Mouse (Mus musculus): ENCODE data around the gene Gm6899.

Gm6899 gene

DNA sequence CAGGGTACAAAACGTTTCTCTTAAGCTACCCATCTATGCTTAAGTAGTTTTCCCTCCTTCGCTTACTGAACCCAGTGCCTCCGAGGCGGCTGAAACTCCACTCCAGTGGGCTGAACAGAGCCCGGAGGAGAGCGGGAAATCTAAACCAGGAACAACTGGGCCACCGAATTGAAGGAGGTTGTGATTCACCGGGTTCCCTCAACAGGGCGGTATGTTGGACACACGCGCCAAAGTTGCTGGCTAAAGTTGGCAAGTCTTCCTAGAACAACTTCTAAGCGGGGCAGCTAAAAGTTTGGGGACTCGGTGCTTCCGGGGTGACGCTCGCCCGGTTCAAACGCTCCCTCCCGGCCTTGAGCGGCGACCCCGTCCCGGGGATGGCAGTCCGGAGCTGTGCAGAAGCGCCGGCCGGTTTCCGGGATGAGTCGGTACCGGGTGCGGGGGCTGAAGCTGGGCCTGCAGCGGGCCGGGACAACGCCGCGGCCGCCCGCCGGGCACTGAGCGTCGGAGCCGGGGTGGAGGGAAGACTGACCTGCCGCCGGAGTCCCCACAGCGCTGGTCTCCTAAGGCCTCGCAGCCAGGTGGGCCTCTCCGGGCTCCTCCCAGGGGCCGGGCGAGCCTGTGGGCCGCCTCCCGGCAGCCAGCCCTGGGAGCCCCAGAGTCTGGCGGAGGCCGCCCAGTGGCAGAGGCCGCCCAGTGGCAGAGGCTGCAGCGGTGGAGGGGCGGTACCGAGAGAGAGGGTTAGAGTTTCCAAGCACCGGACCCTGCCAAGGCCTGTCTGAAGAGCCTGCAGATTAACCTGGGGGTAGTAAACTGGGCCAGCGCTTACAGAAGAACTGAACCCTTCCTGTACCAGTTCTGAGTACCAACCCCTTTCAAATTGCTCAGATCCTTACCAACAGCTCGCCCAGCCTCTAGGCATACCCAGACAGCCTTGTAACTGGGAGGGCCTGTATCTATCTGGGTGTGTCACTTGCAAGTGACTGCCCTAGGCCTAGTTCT is at the start of gene Gm6899, which contains the start of gene Vrk2:
Gene Gm6899 (plus strand): TSS at position 181 of the 999 bp plus-strand sequence.
Gene Vrk2 (minus strand): TSS at position 939 of the 999 bp plus-strand sequence.
- DNase-seq (ENCODE audit: low spot score in 2 of 2) = peak in 1 of 2 experiments; percentile 14

- no peak for DNase-seq (ENCODE audit: low spot score in 2 of 2)
Observed at GRCm38 (mm10) chr11:26551551-26551950, 41.5 kb upstream of the Gm6899 start.

DNA sequence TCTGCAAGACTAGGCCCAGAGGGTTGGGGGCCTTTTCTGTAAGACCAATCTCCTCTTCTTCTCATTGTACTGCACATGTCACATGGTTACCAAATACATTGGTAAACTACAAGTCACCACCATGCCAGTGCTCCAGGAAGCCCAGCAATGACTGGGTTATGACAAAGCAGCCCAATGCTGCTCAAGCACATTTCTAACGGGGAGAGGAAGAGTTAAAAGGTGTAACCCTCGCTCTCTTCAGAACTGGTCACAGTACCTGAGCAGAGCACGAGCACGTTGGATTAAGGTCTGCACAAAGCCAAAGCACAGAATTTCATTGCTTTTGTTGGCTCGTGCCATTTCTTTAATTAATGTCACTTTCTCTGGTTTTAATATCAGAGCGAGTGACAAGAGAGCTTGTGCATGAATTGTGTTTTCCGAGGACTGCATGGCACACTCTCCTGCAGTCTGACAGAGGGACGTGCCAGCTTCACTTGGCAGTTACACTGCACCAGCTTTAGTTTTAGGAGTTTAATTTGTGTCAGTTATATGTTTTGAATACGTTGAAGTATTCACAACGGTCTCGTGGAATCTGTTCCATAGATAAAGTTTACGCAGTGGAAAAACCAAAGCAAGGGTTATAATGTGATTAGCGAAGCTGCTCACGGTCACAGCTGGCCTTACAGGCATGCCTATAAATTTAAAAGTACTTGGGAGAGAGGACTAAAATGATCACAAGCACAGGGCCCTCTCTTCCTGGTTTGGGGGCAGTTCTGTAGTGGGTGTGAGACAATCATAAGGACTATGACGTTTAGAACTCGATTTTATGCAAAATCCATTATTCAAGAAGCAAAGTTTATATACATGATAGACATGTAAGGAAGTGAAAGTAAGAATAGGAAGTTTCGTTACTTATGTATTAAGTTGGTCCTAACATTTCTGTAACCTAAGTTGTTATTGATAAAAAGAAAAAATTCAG is 7.4 kb upstream of the Gm6899 start:
- DNase-seq (ENCODE audit: low spot score in 2 of 2) = no peak

- DNase-seq (ENCODE audit: low spot score in 2 of 2) = no peak
Observed at GRCm38 (mm10) chr11:26586367-26587183, 6.5 kb upstream of the Gm6899 start.

GRCm38 (mm10) chr11:26587184-26587524 is 5.9 kb upstream of the Gm6899 start:
- DNase-seq (ENCODE audit: low spot score in 2 of 2) = no peak

DNA sequence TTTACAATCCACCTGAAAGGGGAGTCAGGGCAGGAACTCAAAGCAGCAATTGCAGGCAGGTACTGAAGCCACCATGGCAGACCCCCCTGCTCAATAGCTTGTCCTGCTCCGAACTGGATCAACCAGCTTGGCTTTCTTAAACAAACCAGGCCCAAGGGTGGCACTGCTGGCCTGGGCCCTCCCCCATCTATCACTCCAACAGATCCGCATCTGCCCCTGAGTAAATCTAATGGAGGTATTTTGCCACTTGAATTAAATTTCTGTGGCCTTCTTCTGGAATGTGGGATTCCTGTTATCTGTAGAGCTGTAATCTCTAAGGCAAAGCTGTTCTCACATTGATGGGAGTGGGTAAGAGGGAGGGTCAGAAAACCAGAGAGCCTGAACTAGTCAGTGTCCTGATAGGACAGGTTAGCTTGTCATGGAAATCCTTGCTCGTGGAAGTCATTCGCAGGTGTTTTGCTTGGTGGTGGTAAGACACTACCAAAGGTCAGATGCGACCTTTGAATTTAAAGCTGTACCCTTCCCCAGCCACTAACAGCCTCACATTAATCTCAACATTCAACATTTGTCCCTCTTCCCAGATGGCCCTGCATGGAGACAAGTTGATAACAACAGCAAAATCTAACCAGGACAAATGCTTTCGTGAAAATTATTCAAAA is 517 bp upstream of the Gm6899 start:
- DNase-seq (ENCODE audit: low spot score in 2 of 2) = no peak

GRCm38 (mm10) chr11:26594487-26594886 is 1.4 kb downstream of the Gm6899 start:
- DNase-seq (ENCODE audit: low spot score in 2 of 2) = no peak

- no peak for DNase-seq (ENCODE audit: low spot score in 2 of 2)
Observed at GRCm38 (mm10) chr11:26596186-26596585, 3.1 kb downstream of the Gm6899 start.

DNA sequence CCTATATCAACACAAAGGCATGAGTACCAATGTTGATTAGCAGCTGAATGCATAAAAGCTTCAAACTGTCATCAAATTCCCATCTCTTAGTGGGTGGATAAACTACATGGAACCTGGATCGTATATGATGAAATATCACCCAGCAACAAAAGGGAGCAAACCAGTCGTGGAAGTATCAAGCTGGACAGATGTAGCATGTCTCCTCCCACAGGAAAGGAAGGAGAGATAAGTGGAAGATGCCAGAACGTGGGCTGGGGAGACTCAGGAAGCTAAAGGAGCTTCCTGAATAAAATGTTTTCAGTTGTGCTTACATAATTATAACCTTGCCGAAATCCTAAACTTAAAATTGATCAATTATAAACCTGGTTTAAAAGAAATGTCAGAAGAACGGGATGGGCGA is 4.1 kb downstream of the Gm6899 start:
- DNase-seq (ENCODE audit: low spot score in 2 of 2) = no peak

GRCm38 (mm10) chr11:26597761-26598160 is 4.7 kb downstream of the Gm6899 start:
- DNase-seq (ENCODE audit: low spot score in 2 of 2) = no peak

DNA sequence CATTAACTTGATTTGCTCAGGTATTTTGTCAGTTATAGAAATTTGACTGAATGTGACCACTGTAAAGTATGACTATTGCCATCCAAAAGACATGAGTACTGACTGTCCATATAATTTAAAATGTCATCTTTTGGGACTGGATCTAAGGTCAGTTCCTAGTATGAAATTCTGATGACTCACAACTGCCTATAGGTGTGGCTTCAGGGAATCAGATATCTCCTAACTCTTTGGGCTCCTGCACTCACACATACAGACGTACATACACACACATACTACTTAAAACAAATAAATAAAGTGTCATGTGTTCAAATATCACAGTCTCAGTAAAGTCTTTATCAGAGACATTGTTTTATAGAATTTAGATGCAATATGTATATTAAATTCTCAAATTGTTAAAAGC is 5.8 kb downstream of the Gm6899 start:
- DNase-seq (ENCODE audit: low spot score in 2 of 2) = no peak

DNA sequence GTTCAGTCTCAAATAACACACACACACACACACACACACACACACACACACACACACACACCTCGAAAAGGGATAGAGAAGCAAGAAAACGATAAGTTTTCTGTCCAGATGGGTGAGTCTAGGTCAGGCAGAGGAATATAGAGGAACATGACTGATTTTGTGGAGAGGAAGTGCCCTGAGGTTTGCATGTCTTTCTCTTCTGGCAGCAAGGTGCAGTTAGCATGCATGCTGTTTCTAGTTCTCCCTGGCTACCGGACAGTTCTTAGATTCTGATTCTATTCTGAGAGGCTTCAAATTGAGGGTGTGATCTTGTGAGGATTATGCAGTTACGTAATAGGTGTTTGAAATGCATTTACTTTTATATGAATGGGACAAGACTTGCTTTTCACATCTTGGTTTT is 7.7 kb downstream of the Gm6899 start:
- DNase-seq (ENCODE audit: low spot score in 2 of 2) = no peak

DNA sequence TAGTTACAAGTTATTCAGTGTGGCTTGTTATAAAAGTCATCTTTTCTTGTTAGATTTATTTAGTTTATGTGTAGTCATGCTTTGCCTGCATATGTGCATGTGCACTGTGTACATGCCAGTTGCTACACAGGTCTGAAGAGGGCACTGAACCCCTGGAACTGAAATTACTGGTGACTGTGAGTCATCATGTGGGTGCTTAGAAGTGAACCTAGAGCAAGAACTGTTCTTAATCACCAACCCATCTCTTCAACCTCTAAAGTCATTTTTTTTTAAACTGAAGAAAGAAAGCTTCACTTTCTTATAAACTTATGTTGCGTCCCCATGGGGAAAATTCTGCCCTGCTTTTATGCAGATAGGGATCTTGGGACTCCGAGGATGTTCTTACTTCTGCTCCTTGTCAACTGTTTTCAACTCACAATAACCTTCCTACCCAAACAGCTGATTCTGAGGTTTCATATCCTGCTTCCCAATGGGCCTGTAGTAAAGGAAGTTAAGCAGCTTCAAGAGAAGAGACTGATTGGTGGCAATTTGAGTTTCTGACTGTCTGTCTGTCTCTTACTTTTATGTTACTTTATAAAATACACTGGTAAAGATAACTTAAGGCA is 8.6 kb downstream of the Gm6899 start:
- DNase-seq (ENCODE audit: low spot score in 2 of 2) = no peak

GRCm38 (mm10) chr11:26604061-26604655 is 11.1 kb downstream of the Gm6899 start:
- no peak for DNase-seq (ENCODE audit: low spot score in 2 of 2)

DNA sequence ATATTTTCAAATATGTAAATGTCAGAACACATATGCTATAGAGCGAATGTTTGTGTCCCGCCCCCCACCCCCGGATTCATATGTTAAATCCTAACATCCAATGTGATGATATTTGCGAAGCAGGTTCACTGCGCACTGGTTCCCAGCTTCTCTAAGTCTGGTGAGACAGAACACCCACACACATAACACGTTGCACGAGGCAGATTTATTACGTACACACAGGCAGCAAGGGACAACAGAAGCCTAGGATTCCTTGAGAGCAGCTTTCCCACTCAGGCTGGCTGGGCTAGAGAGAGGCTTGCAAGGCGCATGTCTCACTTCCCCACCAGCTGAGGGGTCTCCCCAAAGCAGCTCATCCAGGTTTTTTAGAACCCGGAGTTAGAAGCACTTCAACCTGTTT is 15.8 kb downstream of the Gm6899 start:
- peak in 1 of 2 experiments; percentile 22 for DNase-seq (ENCODE audit: low spot score in 2 of 2)

DNA sequence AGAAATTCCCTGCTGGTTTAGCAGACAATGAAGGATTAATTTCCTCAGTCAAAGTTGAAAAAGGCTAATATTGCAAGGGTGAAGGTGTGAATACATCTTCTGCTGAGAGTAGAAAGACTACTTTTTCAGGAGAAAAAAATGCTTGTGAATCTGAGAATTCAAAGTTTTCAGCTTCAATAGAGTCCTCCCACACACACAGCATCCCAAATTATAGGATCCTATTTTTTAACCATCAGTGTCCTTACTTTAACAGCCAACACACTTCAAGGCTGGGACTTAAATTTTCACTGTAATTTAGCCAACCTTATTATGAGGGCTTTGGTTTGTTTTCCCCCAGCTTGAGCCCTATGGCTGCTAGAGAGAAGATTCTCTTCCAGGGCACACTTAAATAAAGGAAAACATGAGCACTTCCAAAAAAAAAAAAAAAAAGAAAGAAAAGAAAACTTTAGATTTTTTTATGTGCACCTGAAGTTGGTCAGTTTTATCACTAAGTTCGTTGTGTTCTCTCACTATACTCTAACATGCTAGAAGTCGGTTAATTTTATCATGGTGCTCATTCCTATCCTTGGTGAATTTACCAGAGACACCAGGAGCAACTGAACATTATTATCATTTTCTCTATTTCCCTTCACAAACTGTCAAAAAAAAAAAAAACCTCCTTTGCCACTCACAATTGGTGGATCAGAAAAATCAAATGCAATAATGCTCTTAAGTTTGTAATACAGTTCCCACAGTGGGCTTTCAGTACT is 25.6 kb downstream of the Gm6899 start:
- DNase-seq (ENCODE audit: low spot score in 2 of 2) = no peak

DNA sequence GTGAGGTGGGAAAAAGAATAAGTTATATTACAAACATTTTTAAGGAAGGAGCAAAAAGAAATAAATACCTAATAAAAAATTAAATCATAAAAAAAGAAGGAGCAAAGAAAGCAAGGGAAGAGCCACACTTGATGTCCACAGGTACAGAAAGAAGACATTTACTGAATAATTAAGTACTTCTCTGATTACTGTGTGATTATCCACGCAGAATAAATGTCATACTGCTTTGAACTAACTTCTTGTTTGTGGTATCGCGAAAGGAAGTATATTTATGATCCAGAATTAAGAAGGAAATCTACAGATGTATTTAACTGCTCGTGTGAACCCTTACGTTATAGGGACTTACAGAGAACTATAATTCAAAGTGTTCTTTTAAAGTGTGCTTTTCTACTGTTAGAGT is 29.7 kb downstream of the Gm6899 start:
- DNase-seq (ENCODE audit: low spot score in 2 of 2) = no peak

DNA sequence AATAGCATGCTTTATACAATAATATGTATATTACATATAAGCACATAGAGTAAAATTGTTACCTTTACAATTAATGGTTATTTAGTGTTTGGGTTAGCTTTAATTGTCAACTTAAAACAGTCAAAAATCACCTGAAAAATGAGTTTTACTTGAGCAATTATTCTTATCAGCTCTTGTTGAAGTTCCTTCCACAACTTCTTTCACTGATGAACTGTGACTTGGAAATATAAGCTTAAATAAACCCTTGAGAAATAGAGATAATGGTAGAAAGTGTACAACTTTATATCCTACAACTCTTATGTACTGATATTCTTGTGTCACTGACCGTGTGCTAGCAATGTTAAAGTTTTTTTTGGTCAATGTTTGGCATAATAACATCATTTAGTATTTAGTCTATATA is 43.2 kb downstream of the Gm6899 start:
- DNase-seq (ENCODE audit: low spot score in 2 of 2) = no peak

GRCm38 (mm10) chr11:26640314-26640785 is 47.3 kb downstream of the Gm6899 start:
- no peak for DNase-seq (ENCODE audit: low spot score in 2 of 2)
